In the genomic region with DNA sequence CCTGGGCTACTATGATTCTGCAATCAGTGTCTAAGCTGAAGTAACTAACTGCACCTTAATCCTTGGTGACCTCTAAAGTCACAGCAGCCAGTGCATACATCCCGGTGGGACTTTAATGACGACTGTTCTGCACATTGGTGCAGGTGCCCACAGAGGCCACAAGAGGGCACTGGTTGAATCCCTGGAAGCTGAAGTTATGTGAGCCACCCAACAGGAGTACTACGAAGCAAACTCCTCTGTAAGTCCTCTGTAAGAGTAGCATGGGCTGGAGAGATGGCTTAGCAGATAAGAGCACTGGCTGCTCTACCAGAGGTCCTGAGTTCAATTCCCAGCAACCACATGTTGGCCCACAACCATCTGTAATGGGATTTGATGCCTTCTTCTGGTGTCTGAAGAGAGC, we compare ENCODE assay signal across 12 mouse cellular contexts. TPM values are rescaled to one million over a fixed set of nuclear protein-coding genes. Genes with fewer than 3 reads are reported as not detected.
DNase-seq lines count a peak whose midpoint lies in the region; ATAC-seq and TF ChIP-seq lines count a peak whose summit lies in the region.
"Had no signal": no experiment of that assay in that cellular context is flagged by ENCODE, and none has a peak within 500 bp of the region (broad histone marks: within the 10 kb centered on the region; RNA-seq: fewer than 3 reads in every experiment).

No protein-coding gene starts in this region.

- H3K36me3 ChIP-seq in midbrain, embryonic 15.5 days (replicated peaks): no peaks in the 10 kb centered on the region; the same call in 1 of the 2 replicates

- WGBS in midbrain, embryonic 15.5 days: 84% methylated on average over 3 of the region's 3 CpGs

- no peak overlapping the region for H3K27ac ChIP-seq in gastrocnemius, adult 2 months
- no peak overlapping the region for H3K27ac ChIP-seq in midbrain, embryonic 15.5 days
- H3K27ac ChIP-seq: hindbrain, embryonic 12.5 days had no signal

- no peak overlapping the region for H3K4me3 ChIP-seq in gastrocnemius, adult 2 months
- H3K4me3 ChIP-seq in midbrain, embryonic 15.5 days: no peak overlapping the region
- H3K4me3 ChIP-seq: hindbrain, embryonic 12.5 days had no signal

- peak; percentile 55 for TF ChIP-seq CTCF in gastrocnemius, adult 2 months (IDR thresholded peaks at IDR 0.05)

- H3K27me3 ChIP-seq in midbrain, embryonic 15.5 days (replicated peaks): no peaks in the 10 kb centered on the region
- H3K27me3 ChIP-seq: hindbrain, embryonic 12.5 days had no signal

- H3K9me3 ChIP-seq in midbrain, embryonic 15.5 days: no peaks in the 10 kb centered on the region
- H3K9me3 ChIP-seq: hindbrain, embryonic 12.5 days had no signal

- intact Hi-C loops in gastrocnemius, adult 2 months (cut with DNase I): no loop called here

- no peak overlapping the region for H3K9ac ChIP-seq in midbrain, embryonic 15.5 days
- H3K9ac ChIP-seq: hindbrain, embryonic 12.5 days had no signal

- peak; percentile 85 for ATAC-seq in megakaryocyte-erythroid progenitor cell, adult 5-6 weeks (replicated peaks; ENCODE audit: low FRiP score, low TSS enrichment, poor library complexity, severe bottlenecking)
- ATAC-seq in midbrain, embryonic 15.5 days (replicated peaks): no peak

- no peak for DNase-seq in gastrocnemius, adult 2 months
- DNase-seq in gastrocnemius, postnatal 10 days: no peak
- peak; percentile 62 for DNase-seq in A20 (ENCODE audit: low read depth, low spot score)
- DNase-seq in ZHBTc4 (ENCODE audit: low read depth, low spot score): peak; percentile 90
- no peak for DNase-seq in layer of hippocampus, adult 9-10 months (ENCODE audit: low spot score)
- no peak for DNase-seq in ovary, postnatal 10 days (ENCODE audit: low spot score)
- DNase-seq: cerebellum, postnatal 25 days; left cerebral cortex, postnatal 4 days; midbrain, embryonic 14.5 days had no signal

- no peak overlapping the region for H3K4me2 ChIP-seq in midbrain, embryonic 15.5 days
- H3K4me2 ChIP-seq: hindbrain, embryonic 12.5 days had no signal

- H3K4me1 ChIP-seq in midbrain, embryonic 15.5 days: peaks cover 4% of the 10 kb centered on the region

RNA-seq across cellular contexts. Expression of a gene that starts 4.9 kb away (rescaled TPM):
- total RNA-seq in gastrocnemius, adult 2 months (2021): under 1 TPM in 1 of 2 experiments, not detected in 1; 0.26 TPM
- 10 to 100 TPM; 11.7 to 12.5 TPM for total RNA-seq in gastrocnemius, postnatal 10 days (2021)
- 88.4 and 91.4 TPM in 2 replicates for total RNA-seq in megakaryocyte-erythroid progenitor cell, adult 5-6 weeks (2014; fragmentation: Nextera tagmentation)
- total RNA-seq in megakaryocyte-erythroid progenitor cell, adult 5-6 weeks (2017): 61.3 and 72.5 TPM in 2 replicates
- 22.5 and 29.4 TPM in 2 replicates for polyA plus RNA-seq in midbrain, embryonic 15.5 days (2015; fragmentation: Nextera tagmentation; extraction: Ambion mirVana)

Comparison
In these comparisons a context has a peak if more than half of its experiments do, and no peak if none do; other contexts are left out.
1. RNA of a gene that starts 4.9 kb away (total RNA-seq): 61.3 to 91.4 TPM in megakaryocyte-erythroid progenitor cell, adult 5-6 weeks and 11.7 to 12.5 TPM in gastrocnemius, postnatal 10 days; 0.26 TPM in gastrocnemius, adult 2 months; every median in the first group is over 10 times any median in the second.
2. DNase-seq: peak in A20 (single experiment) and ZHBTc4 (single experiment); none in gastrocnemius, adult 2 months (single experiment), gastrocnemius, postnatal 10 days (single experiment), layer of hippocampus, adult 9-10 months (single experiment) and ovary, postnatal 10 days (single experiment).